Mouse (Mus musculus): ENCODE measurements at regions not wholly inside any gene's neighbourhood (a gene's known extent, or its start where the extent isn't known, plus 50 kb on each side); places are given as distances from the start of the nearest gene placed in this dataset.

- TF ChIP-seq TCF12 (IDR thresholded peaks at IDR 0.05; ENCODE audit: insufficient read depth, poor library complexity, severe bottlenecking) (no peak), POLR2A (IDR thresholded peaks at IDR 0.05; ENCODE audit: insufficient read length, low read depth) (no peak), CEBPB (IDR thresholded peaks at IDR 0.05; ENCODE audit: insufficient read depth, poor library complexity, severe bottlenecking) (no peak), REST (IDR thresholded peaks at IDR 0.05; ENCODE audit: insufficient read depth, insufficient read length) (no peak), USF1 (IDR thresholded peaks at IDR 0.05; ENCODE audit: low read depth) (no peak)
These were observed 65.8 kb upstream of the Picalm start for GRCm38 (mm10) chr7:90064198-90064597.
